Mouse (Mus musculus) left cerebral cortex, postnatal 10 days (tissue): ENCODE results near the gene Gm2056. TPM values are rescaled to one million over a fixed set of nuclear protein-coding genes. Genes with fewer than 3 reads are reported as not detected.
"Not testable (repeated sequence)": the region's sequence is repeated elsewhere in the genome, so short reads cannot be mapped to it uniquely, and the experiment has no call there.

Experiments
- DNase-seq, 2 experiments: peaks; one replicate each; pipeline ENCODE4 v3.0.0; 2021 to 2022; ENCODE audit warnings: low spot score in 2 of 2, mixed read lengths in 1 of 2; ENCODE audit errors: extremely low spot score in 1 of 2
- intact Hi-C: fragments of 180-260 bp; cut with DNase I; formaldehyde crosslinking; loops from one replicate; pipeline ENCODE4 v1.15.1; 2025
- total RNA-seq, 2 experiments: library from RNA; stranded (reverse); gene quantifications; 2 replicates each; pipeline ENCODE4 v1.2.3; 2021

Gm2056 gene
- total RNA-seq = not detected

DNA sequence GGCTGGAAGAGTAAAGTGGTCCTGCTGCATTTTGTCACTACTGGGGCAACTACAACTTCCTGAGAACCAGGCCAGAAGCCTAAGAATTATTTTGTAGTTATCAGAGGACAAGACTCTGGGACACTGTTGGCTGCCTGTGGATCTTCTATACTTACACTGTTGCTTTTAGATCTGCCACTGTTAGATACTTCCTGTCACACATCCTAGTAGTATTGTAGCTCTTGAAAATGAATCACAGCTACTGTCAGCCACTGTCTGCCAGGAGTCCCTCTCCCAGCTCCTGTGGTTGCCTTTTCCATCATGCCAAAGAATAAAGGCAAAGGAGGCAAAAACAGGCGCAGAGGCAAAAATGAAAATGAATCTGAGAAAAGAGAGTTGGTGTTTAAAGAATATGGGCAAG, at the start of gene Gm2056:
TSS of gene Gm2056 (plus strand) at position 301 of the 400 bp plus-strand sequence.
- DNase-seq, intact Hi-C loops: not testable (repeated sequence)

DNA sequence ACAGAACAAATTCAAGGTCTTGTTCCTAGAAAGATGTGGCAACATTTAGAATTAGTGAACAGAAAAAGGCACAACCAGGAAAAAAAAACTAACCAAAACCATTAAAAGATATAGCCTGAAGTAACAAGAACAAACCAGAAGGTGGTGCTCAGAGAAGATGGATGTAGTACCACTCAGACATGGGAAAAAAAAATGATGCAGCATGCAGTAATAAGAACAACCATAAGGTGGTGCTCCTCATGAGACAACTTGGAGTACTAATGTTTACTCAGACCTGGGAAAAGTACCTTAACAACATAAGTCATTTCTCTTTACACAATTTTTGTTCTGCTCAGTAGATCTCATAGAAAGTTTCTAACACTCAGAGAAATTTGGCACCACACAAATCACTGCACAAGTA, 42.8 kb upstream of the Gm2056 start:
- DNase-seq, intact Hi-C loops: not testable (repeated sequence)

DNA sequence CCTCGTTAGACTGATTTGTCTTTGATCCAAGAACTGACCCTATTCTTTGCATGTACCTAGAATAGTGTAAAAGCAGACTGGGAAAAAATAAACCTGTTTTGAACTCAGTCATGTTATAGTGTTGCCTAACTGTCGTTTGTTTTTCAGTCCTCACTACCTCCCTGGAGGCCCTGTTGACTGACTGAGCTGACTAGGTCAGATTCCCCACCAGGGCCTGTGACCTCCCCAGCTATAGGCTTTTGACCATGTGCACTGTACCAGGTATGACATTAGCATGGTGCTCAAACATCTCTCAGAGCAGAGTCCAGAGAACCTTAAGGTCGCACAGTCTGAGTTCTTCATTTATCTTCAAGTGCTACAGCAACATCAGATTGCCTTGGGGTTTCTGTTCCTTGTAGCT, 22.7 kb upstream of the Gm2056 start:
- DNase-seq, intact Hi-C loops: not testable (repeated sequence)

DNA sequence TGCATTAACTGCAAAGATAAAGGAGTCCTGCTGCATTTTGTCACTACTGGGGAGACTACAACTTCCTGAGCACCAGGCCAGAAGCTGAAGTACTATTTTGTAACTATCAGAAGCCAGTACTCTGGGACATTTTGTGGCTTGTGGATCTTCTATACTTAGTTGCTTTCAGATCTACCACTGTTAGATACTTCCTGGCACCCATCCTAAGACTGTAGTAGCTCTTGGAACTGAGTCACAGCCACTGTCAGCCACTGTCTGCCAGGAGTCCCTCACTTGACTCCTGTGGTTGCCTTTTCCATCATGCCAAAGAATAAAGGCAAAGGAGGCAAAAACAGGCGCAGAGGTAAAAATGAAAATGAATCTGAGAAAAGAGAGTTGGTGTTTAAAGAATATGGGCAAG, 15.3 kb upstream of the Gm2056 start, which contains the start of gene Gm2075:
TSS of gene Gm2075 (plus strand) at position 301 of the 400 bp plus-strand sequence.
- DNase-seq, intact Hi-C loops: not testable (repeated sequence)

DNA sequence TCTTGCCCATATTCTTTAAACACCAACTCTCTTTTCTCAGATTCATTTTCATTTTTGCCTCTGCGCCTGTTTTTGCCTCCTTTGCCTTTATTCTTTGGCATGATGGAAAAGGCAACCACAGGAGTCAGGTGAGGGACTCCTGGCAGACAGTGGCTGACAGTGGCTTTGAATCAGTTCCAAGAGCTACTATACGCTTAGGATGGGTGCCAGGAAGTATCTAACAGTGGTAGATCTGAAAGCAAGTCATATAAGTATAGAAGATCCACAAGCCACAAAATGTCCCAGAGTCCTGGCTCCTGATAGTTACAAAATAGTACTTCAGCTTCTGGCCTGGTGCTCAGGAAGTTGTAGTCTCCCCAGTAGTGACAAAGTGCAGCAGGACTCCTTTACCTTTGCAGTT, 8.1 kb upstream of the Gm2056 start, which contains the start of gene Gm6803:
TSS of gene Gm6803 (minus strand) at position 101 of the 400 bp plus-strand sequence.
- intact Hi-C loops, DNase-seq: not testable (repeated sequence)

DNA sequence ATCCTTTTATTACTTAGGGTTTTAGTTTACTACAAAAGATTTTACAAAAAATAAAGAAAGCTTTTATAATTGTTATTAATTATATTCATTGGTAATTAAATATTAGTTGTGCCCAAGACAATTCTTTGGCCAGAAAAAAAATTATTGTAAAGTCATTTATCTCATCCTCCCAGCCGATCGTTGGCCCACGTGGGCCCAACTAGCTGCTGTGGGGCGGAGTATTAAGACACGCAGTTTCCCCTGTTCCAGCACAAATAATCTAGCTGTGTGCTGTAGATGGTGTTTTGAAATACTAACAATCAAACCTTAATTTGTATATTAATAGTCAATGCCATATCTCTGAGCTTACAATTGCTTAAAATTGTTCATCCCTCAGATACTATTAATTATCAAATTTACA, 5.4 kb downstream of the Gm2056 start:
- DNase-seq, intact Hi-C loops: not testable (repeated sequence)

DNA sequence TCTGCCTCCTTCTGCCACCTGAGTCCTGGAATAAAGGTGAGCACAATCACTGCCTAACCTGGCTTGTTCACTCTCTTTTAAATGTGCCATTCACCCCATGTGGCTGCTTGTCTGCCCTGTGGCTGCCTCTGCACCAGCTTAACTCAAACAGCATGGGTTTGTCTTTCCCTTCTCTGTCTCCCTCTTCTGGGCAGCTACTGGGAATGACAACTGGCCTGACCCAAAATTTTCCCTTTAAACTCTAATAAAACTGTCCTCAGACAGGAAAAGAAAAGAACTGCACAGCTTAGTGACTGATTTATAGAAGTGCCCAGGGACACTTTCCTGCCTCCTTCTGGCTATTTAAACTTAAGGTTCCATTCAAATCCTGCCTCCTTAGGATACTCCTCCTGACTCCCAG, 12.3 kb downstream of the Gm2056 start:
- DNase-seq, intact Hi-C loops: not testable (repeated sequence)

DNA sequence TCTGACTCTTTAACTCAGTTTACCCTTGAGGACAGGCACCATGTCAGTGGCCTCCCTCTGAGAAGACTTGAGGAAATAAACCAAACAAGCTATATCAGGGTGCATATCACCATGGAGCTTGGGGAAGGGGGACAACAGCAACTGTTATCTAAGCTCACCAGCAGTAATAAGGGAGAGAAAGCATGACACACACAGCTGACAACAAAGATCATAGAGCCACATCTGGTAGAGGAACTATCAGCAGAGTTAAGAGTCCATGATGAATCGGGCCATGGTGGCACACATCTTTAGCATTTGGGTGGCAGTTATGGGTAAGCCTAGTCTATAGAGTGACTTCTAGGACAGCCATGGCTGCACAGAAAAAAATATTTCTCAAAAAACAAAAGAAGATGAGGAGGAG, 12.9 kb downstream of the Gm2056 start:
- DNase-seq, intact Hi-C loops: not testable (repeated sequence)

DNA sequence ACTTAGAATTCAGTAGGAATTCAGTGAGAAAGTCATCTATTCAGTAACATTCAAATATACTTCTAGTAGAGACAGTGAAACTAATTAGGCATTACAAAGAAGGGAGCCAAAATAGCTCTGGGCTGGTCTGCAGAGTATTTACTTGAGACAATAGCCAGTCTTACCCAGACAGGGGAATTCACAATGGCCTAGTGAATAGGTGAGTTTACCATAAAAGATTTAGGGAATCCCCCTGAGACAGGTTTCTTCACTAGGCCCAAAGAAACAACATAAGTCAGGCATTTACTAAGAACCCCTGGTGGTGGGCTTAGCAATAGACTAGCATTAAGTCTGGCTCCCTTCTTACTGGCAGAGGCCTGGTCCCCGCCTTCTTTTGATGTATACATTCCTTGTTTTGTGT, 18.4 kb downstream of the Gm2056 start:
- DNase-seq, intact Hi-C loops: not testable (repeated sequence)

Other genes starting within 250 kb of the Gm2056 start
- gene Gm21936, start 231.5 kb upstream of the Gm2056 start, total RNA-seq = not detected
- gene BB287469, start 210.4 kb upstream of the Gm2056 start, total RNA-seq = not detected
- gene Gm2001, start 184.7 kb upstream of the Gm2056 start, total RNA-seq = not detected
- not detected for gene Gm2016, start 152.9 kb upstream of the Gm2056 start, total RNA-seq
- gene Gm2022, start 131.6 kb upstream of the Gm2056 start, total RNA-seq = not detected
- gene Gm2035, start 107.1 kb upstream of the Gm2056 start, total RNA-seq = not detected
- not detected for gene Gm2042, start 72.9 kb upstream of the Gm2056 start, total RNA-seq
- gene Gm2075, start 15.2 kb upstream of the Gm2056 start, total RNA-seq = not detected
- gene Gm6803, start 8.2 kb upstream of the Gm2056 start, total RNA-seq = not detected
- not detected for gene Gm16368, start 56.7 kb downstream of the Gm2056 start, total RNA-seq
- not detected for gene Gm10436, start 155.1 kb downstream of the Gm2056 start, total RNA-seq
- not detected for gene Gm8332, start 223.1 kb downstream of the Gm2056 start, total RNA-seq
- gene Gm5662, start 247.5 kb downstream of the Gm2056 start, total RNA-seq = not detected